Mouse (Mus musculus) 3134 (cell line): Measurements from ENCODE around the gene D430041D05Rik.

ENCODE experiments used
- DNase-seq: peaks from one replicate; pipeline ENCODE4 v3.0.0-alpha.2; 2011; ENCODE audit warnings: low spot score; ENCODE audit not compliant: insufficient read length; ENCODE audit errors: extremely low read depth

Gene D430041D05Rik

DNA sequence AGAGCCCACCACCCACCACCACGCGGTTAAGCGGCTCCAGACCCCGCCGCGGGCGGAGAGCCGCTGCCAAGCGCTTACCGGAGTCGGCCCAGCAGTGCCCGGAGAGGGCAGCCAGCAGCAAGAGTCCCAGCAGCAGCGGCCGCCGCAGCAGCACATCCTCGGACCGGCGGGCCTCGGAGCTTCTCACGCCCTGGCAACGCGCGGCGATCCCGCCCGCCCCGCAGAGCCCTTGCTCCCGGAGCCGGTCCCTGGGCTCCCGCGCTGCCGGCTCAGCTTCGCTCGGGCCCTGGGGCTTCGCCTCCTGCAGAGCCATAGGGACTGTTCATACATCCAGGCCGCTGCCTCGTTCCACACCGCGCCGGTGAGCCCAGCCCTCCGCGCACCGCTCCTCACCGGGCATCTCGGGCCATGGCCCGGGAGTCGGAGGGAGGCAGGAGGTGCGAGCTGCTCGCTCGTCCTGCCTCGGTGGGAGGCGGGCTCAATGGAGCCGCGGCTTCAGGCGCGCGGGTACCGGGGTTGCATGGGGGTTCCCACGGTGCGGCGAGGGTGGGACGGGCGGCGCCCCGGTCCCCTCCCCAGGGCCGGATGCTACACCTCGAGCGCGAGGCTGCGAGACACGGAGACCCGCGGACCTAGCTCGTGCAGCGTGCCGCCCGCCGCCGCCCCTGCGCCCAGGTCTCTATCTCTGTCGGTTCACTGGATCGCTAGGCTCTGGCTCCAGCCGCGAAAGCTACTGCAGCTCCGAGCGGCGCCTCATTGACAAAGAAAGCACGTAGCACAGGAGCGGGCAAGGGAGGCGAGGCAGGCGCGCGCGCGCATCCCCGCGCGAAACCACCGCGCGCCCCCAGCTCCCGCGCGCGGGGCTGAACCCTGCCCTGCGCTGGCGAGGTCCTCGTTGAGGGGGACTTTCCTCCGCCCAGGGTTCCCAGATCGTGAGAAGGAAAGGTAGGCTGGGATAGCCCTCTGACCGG, 677 bp downstream of the D430041D05Rik start:
- DNase-seq, result no peak

DNA sequence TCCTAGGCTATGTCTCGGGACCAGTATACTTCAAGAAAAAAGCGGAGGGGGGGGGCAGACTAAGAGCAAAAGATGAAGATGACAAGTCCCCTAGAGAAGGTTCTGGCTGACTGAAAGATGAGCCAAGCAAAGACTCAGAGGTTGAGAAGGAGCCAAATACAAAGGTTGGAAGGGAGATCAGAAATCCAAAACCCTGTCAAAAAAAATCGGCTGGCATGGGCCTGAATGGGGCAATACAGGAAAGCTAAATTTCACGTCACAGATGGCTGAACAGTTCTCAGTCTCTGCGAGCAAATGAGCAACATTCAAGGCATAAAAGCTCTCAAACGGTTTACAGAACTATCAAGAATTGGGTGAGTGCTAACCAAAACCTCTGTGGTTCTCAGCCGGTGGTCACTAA, 2.5 kb downstream of the D430041D05Rik start:
- no peak for DNase-seq

- DNase-seq, result no peak
These were observed 2.9 kb downstream of the D430041D05Rik start for GRCm38 (mm10) chr2:104407913-104408312.

DNA sequence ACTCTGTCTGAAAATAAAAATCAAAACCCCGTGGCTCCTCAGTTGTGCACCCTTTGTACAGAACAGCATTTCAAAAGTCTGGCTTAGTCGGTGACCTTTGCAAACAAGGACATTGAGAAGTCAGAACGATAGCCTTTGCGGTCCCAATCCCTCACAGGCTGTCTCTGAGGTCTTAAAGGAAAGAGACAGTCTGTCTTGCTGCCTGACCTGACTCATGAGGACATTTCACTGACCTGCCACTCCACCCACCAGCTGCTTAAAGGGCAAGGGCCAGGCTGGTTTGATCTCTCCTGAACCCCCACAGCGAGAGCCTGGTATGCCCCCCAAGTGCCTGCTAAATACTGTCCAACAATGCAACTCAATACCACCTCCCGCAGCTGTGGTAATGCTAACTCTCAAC, 6.8 kb downstream of the D430041D05Rik start:
- DNase-seq, result no peak

- no peak for DNase-seq
These were observed 12.0 kb downstream of the D430041D05Rik start for GRCm38 (mm10) chr2:104398651-104399290.

GRCm38 (mm10) chr2:104395961-104396360, 14.9 kb downstream of the D430041D05Rik start:
- no peak for DNase-seq

GRCm38 (mm10) chr2:104394769-104395168, 16.0 kb downstream of the D430041D05Rik start:
- DNase-seq, result no peak

DNA sequence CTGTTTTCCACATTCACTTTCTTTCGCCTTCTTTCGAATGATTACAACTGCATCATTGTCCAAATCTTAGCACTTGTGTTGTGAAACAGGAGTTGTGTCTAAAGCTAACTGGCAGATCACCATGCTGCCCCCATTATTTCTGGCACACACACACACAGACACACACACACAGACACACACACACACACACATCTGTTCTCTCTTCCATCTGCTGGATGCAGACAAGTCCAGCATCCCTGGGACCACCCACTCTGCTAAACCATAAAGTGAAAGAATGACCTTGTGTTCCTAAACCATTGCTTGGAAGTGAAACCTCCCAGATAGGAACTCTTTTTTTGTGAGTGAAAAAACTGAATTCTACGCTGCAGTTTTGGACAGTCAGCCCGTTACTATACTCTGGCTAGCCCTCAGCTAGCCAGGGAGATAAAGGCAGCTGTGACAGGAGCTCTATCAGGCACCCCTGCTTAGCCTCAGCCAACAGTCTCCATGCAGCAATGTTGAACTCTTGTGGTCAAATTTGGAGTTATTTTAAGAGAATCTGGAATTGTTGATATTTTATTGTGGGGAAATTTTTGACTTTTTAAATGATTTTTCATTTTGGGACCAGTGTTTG, 18.0 kb downstream of the D430041D05Rik start:
- DNase-seq, result no peak

- DNase-seq, result no peak
These were observed 21.6 kb downstream of the D430041D05Rik start for GRCm38 (mm10) chr2:104389231-104389630.

DNA sequence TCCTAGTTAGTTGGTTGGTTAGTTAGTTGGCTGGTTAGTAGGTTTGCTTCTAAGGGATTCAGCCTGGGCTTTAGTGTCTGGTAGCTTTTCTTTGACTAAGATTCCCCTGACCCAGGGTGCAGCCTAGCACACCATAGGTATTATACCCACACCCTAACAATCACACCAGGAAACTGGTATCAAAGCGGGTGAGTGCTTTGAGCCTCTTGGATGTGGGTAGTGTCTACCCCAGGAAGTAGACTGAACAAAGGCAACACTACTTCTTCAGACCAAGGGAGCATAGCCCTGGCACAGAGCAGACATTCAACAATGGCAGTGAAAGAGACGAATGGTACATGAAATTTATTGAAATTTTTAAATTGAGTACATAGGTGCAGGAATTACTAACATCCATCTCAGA, 24.9 kb downstream of the D430041D05Rik start:
- DNase-seq, result no peak

DNA sequence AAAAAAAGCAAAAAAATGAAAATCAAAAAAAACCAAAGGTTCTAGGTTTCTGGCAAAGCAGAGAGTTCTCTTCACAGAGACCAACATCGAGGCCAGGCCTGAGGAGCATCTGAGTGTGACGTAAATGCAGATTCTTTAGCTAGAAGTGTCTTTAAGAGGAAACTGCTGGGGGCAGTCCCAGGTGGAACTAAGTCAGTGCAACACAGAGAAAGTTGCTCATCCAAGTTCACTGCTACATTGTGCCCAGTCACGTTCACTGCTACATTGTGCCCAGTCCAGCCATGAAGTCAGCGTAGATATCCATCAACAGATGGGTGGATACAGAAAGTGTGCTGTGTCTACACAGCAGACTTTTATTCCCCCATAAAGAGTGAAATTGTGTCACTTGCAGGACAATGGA, 27.2 kb downstream of the D430041D05Rik start:
- DNase-seq, result no peak

DNA sequence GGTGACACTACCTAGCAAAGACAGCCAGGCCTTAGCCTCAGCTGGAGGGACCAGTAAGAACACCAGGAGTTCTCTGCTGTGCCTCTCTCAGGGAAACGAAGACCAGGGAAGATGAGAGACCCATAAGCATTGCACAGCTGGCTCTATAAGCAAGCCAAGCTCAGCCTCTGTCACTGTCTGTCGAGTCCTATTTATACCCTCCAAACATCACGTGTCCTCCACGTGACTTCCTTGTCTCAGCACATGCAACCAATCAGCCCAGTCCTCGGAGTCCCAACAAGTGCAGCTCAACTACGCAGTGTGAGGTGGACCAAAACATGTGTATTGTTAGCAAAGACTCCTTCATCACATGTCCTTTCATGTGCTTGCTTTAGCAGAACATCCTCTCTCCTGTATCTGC, 28.0 kb downstream of the D430041D05Rik start:
- no peak for DNase-seq

GRCm38 (mm10) chr2:104379304-104379703, 31.5 kb downstream of the D430041D05Rik start:
- no peak for DNase-seq

DNA sequence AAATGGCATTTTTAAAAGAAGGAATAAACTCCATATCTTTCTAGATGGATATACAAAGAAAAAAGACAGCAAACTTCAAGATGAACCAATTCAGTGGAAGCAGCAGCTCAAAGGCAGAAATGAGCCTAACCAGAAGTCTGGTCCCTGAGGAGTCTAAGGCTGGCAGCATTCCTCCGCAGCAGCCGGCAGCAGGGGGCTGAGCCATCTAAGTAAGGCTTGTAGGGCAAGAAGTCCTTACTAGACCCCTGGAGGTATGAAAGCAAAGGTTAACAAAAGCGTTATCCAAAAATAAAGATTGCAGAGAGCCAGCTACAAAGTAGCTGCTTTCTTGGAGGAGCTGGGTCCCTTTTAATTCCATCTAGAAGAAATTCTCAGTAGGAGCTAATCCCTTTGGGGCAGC, 32.0 kb downstream of the D430041D05Rik start:
- no peak for DNase-seq

DNA sequence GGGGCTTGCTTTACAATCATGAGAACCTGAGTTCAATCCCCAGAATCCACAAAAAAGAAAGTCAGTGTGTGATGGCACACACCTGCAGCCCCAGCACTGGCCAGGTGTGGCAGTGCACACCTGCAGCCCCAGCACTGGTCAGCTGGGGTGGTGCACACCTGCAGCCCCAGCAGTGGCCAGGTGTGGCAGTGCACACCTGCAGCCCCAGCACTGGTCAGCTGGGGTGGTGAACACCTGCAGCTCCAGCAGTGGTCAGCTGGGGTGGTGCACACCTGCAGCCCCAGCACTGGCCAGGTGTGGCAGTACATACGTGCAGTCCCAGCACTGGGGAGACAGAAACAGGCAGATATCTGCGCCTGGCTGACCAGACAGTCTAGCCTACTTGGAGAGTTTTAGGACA, 32.8 kb downstream of the D430041D05Rik start:
- no peak for DNase-seq

GRCm38 (mm10) chr2:104372156-104372555, 38.7 kb downstream of the D430041D05Rik start:
- no peak for DNase-seq

- DNase-seq, result no peak
These were observed 39.1 kb downstream of the D430041D05Rik start for GRCm38 (mm10) chr2:104371606-104372130.

DNA sequence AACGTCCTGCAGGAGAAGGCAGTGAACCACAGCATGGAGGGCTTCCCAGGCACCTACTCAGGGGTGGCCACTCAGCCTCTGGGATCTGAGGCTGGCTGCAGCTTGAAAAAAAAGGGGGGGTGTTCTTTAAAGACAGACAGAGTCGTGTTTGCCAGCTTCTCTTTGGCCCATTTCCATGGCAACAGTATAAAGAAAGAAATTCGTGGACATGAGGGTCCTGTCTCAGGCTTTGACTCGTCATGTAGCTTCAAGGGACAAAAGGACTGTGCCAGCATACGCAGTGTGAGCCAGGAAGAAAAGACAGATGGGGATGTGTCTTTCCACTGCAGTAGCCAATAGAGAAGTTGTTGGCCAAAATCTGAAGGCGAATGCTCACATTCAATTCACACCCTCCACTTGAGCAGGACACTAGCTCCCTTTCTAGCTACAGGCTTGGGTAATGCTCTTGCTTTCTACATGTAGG, 42.9 kb downstream of the D430041D05Rik start:
- no peak for DNase-seq

GRCm38 (mm10) chr2:104367291-104367690, 43.5 kb downstream of the D430041D05Rik start:
- DNase-seq, result no peak

GRCm38 (mm10) chr2:104359305-104359704, 51.5 kb downstream of the D430041D05Rik start:
- DNase-seq, result no peak

- no peak for DNase-seq
These were observed 51.9 kb downstream of the D430041D05Rik start for GRCm38 (mm10) chr2:104358881-104359280.
